In genomic region chr1:36065761-36066150, GRCm38 (mm10) we compare ENCODE assay signal across 8 mouse cellular contexts. TPM values are rescaled to one million over a fixed set of nuclear protein-coding genes. Genes with fewer than 3 reads are reported as not detected.
DNase-seq lines count a peak whose midpoint lies in the region; ATAC-seq and TF ChIP-seq lines count a peak whose summit lies in the region.

No protein-coding gene starts in this region.

- H3K36me3 ChIP-seq in embryonic facial prominence, embryonic 15.5 days: no peaks in the 10 kb centered on the region
- no peaks in the 10 kb centered on the region for H3K36me3 ChIP-seq in hindbrain, embryonic 15.5 days
- no peaks in the 10 kb centered on the region for H3K36me3 ChIP-seq in midbrain, embryonic 12.5 days

- H3K4me3 ChIP-seq in layer of hippocampus, adult 2 months: no peak overlapping the region
- H3K4me3 ChIP-seq in embryonic facial prominence, embryonic 15.5 days (replicated peaks): no peak overlapping the region
- no peak overlapping the region for H3K4me3 ChIP-seq in hindbrain, embryonic 15.5 days
- H3K4me3 ChIP-seq in midbrain, embryonic 12.5 days: no peak overlapping the region

- H3K9ac ChIP-seq in embryonic facial prominence, embryonic 15.5 days: no peak overlapping the region
- H3K9ac ChIP-seq in hindbrain, embryonic 15.5 days: no peak overlapping the region
- no peak overlapping the region; the same call in 1 of the 2 replicates for H3K9ac ChIP-seq in midbrain, embryonic 12.5 days (replicated peaks)

- intact Hi-C loops in gastrocnemius, postnatal 36 days (cut with DNase I): loop anchor here (5.0 kb wide), 1 partner anchor 177 kb away; the partner anchor contains the start of gene Uggt1

- H3K4me1 ChIP-seq in embryonic facial prominence, embryonic 15.5 days: peaks cover 55% of the 10 kb centered on the region
- peaks cover 44% of the 10 kb centered on the region for H3K4me1 ChIP-seq in hindbrain, embryonic 15.5 days (replicated peaks)
- H3K4me1 ChIP-seq in midbrain, embryonic 12.5 days: peaks cover 58% of the 10 kb centered on the region

- no peak for TF ChIP-seq CTCF in layer of hippocampus, adult 2 months (conservative IDR thresholded peaks at IDR 0.05)

- no peak for DNase-seq in layer of hippocampus, adult 2 months (ENCODE audit: low spot score in 2 of 2)
- DNase-seq in layer of hippocampus, adult 11-12 months (ENCODE audit: low spot score): no peak
- no peak for DNase-seq in right cerebral cortex, postnatal 25 days
- DNase-seq in gastrocnemius, postnatal 36 days: no peak
- no peak for DNase-seq in adrenal gland, postnatal 10 days

- peak overlapping the region; percentile 81; the same call in 1 of the 2 replicates for H3K27ac ChIP-seq in layer of hippocampus, adult 2 months
- 0 out of 2 replicates have a peak overlapping the region, but pooled peaks have one; percentile 63 for H3K27ac ChIP-seq in embryonic facial prominence, embryonic 15.5 days (replicated peaks)
- H3K27ac ChIP-seq in hindbrain, embryonic 15.5 days (replicated peaks): peak overlapping the region; percentile 64; the same call in 1 of the 2 replicates
- peak overlapping the region; percentile 68; the same call in 1 of the 2 replicates for H3K27ac ChIP-seq in midbrain, embryonic 12.5 days (replicated peaks)

- ATAC-seq in embryonic facial prominence, embryonic 15.5 days (ENCODE audit: insufficient number of reproducible peaks, low FRiP score, low TSS enrichment, low read depth): no peak
- no peak for ATAC-seq in hindbrain, embryonic 15.5 days (ENCODE audit: low FRiP score, low read depth)
- ATAC-seq in midbrain, embryonic 12.5 days (ENCODE audit: low FRiP score, low read depth): no peak

- 55% methylated on average over 9 of the region's 9 CpGs for WGBS in embryonic facial prominence, embryonic 15.5 days
- 60% methylated on average over 9 of the region's 9 CpGs for WGBS in hindbrain, embryonic 15.5 days
- 63% methylated on average over 9 of the region's 9 CpGs for WGBS in midbrain, embryonic 12.5 days

- no peaks in the 10 kb centered on the region for H3K27me3 ChIP-seq in embryonic facial prominence, embryonic 15.5 days
- H3K27me3 ChIP-seq in hindbrain, embryonic 15.5 days: no peaks in the 10 kb centered on the region
- peaks cover 18% of the 10 kb centered on the region for H3K27me3 ChIP-seq in midbrain, embryonic 12.5 days

- H3K4me2 ChIP-seq in embryonic facial prominence, embryonic 15.5 days (replicated peaks): peak overlapping the region; percentile 51; the same call in 1 of the 2 replicates
- peak overlapping the region; percentile 65 for H3K4me2 ChIP-seq in hindbrain, embryonic 15.5 days
- peak overlapping the region; percentile 47 for H3K4me2 ChIP-seq in midbrain, embryonic 12.5 days (replicated peaks)

- no peaks in the 10 kb centered on the region for H3K9me3 ChIP-seq in embryonic facial prominence, embryonic 15.5 days (replicated peaks)
- H3K9me3 ChIP-seq in hindbrain, embryonic 15.5 days: no peaks in the 10 kb centered on the region
- no peaks in the 10 kb centered on the region for H3K9me3 ChIP-seq in midbrain, embryonic 12.5 days

RNA-seq across cellular contexts. Expression of gene Hs6st1, which starts 2.4 kb away (rescaled TPM):
- 10 to 100 TPM; 37.7 to 38.3 TPM for total RNA-seq in layer of hippocampus, adult 2 months (2021)
- 8.3 and 11.2 TPM in 2 replicates for polyA plus RNA-seq in embryonic facial prominence, embryonic 15.5 days (2015; fragmentation: Nextera tagmentation; extraction: Ambion mirVana)
- 31.0 and 31.3 TPM in 2 replicates for polyA plus RNA-seq in hindbrain, embryonic 15.5 days (2015; fragmentation: Nextera tagmentation; extraction: Ambion mirVana)
- 10.8 and 11.8 TPM in 2 replicates for polyA plus RNA-seq in midbrain, embryonic 12.5 days (2016; fragmentation: Nextera tagmentation; extraction: Ambion mirVana)
- total RNA-seq in gastrocnemius, postnatal 36 days (2021): 10 to 100 TPM; 18.4 to 22.2 TPM
- total RNA-seq in adrenal gland, postnatal 10 days (2021): 10 to 100 TPM; 56.2 to 62.9 TPM
